ENCODE assay signal across 15 mouse cellular contexts in genomic region chr8:128171116-128171515, GRCm38 (mm10).
DNase-seq lines count a peak whose midpoint lies in the region; ATAC-seq and TF ChIP-seq lines count a peak whose summit lies in the region.
"Had no signal": no experiment of that assay in that cellular context is flagged by ENCODE, and none has a peak within 500 bp of the region (broad histone marks: within the 10 kb centered on the region; RNA-seq: fewer than 3 reads in every experiment).

No protein-coding gene starts in this region.

- H3K79me2 ChIP-seq in C2C12 (ENCODE audit: control insufficient read depth, insufficient read depth) = no peaks in the 10 kb centered on the region

- no peaks in the 10 kb centered on the region for H3K27me3 ChIP-seq in kidney, adult 2 months (replicated peaks; ENCODE audit: control insufficient read depth, insufficient read depth, low read length)
- no peaks in the 10 kb centered on the region for H3K27me3 ChIP-seq in kidney, embryonic 15.5 days
- no peaks in the 10 kb centered on the region for H3K27me3 ChIP-seq in C2C12 (ENCODE audit: control insufficient read depth, insufficient read depth, insufficient read length)
- H3K27me3 ChIP-seq in forebrain, embryonic 15.5 days = no peaks in the 10 kb centered on the region
- H3K27me3 ChIP-seq: forebrain, embryonic 13.5 days had no signal

- H3K79me3 ChIP-seq in C2C12 (ENCODE audit: low read depth) = no peaks in the 10 kb centered on the region

- peak; percentile 17 for DNase-seq in kidney, adult 2 months
- DNase-seq in adrenal gland, postnatal 14 days = peak; percentile 27
- no peak for DNase-seq in frontal cortex, postnatal 10 days (ENCODE audit: low spot score in 2 of 2)
- DNase-seq: cerebellum, adult 18-20 months; gastrocnemius, postnatal 25 days; heart, postnatal 36 days; thymus, postnatal 36 days had no signal

- H3K4me1 ChIP-seq in kidney, adult 2 months (ENCODE audit: control insufficient read depth, insufficient read depth, low read length) = no peaks in the 10 kb centered on the region
- H3K4me1 ChIP-seq in kidney, embryonic 15.5 days = peaks cover 6% of the 10 kb centered on the region; the same call in 1 of the 2 replicates
- no peaks in the 10 kb centered on the region for H3K4me1 ChIP-seq in forebrain, embryonic 15.5 days
- H3K4me1 ChIP-seq: forebrain, embryonic 13.5 days had no signal

- H3K4me2 ChIP-seq in kidney, embryonic 15.5 days = no peak overlapping the region
- no peak overlapping the region for H3K4me2 ChIP-seq in forebrain, embryonic 15.5 days (replicated peaks)
- H3K4me2 ChIP-seq: forebrain, embryonic 13.5 days; heart, embryonic 11.5 days had no signal

- no peak for TF ChIP-seq CTCF in kidney, adult 2 months (conservative IDR thresholded peaks at IDR 0.05; ENCODE audit: insufficient read depth, insufficient read length, low read depth, low read length)
- TF ChIP-seq CTCF in C2C12 (IDR thresholded peaks at IDR 0.05; ENCODE audit: control insufficient read depth, insufficient read depth, insufficient read length) = no peak

- TF ChIP-seq POLR2A in kidney, adult 2 months (IDR thresholded peaks at IDR 0.05; ENCODE audit: low read depth, low read length) = no peak

- H3K27ac ChIP-seq in kidney, adult 2 months (ENCODE audit: insufficient read depth, low read depth, low read length) = no peak overlapping the region
- H3K27ac ChIP-seq in kidney, embryonic 15.5 days = no peak overlapping the region
- no peak overlapping the region for H3K27ac ChIP-seq in forebrain, embryonic 15.5 days (replicated peaks)
- H3K27ac ChIP-seq: forebrain, embryonic 13.5 days; liver, embryonic 14.5 days had no signal

- 57% methylated on average over 1 of the region's 1 CpGs for WGBS in kidney, adult 2 months
- WGBS in kidney, embryonic 15.5 days = 28% methylated on average over 1 of the region's 1 CpGs
- whole genome bisulfite sequencing in forebrain, embryonic 15.5 days = 81% methylated on average over 1 of the region's 1 CpGs

- H3K4me3 ChIP-seq in kidney, adult 2 months (ENCODE audit: insufficient read depth, low read depth, low read length) = no peak overlapping the region
- H3K4me3 ChIP-seq in kidney, embryonic 15.5 days (replicated peaks) = no peak overlapping the region
- H3K4me3 ChIP-seq in C2C12 (ENCODE audit: insufficient read depth, poor library complexity, severe bottlenecking) = no peak overlapping the region
- no peak overlapping the region for H3K4me3 ChIP-seq in forebrain, embryonic 15.5 days
- H3K4me3 ChIP-seq: forebrain, embryonic 13.5 days had no signal

- H3K9ac ChIP-seq in kidney, embryonic 15.5 days = no peak overlapping the region
- H3K9ac ChIP-seq in forebrain, embryonic 15.5 days (replicated peaks) = no peak overlapping the region
- H3K9ac ChIP-seq: forebrain, embryonic 13.5 days; liver, embryonic 14.5 days had no signal

- no peaks in the 10 kb centered on the region for H3K36me3 ChIP-seq in kidney, adult 2 months (ENCODE audit: control insufficient read depth, insufficient read depth, low read length)
- H3K36me3 ChIP-seq in kidney, embryonic 15.5 days = no peaks in the 10 kb centered on the region
- H3K36me3 ChIP-seq in C2C12 (ENCODE audit: control insufficient read depth, insufficient read depth) = no peaks in the 10 kb centered on the region
- no peaks in the 10 kb centered on the region for H3K36me3 ChIP-seq in forebrain, embryonic 15.5 days

- ATAC-seq in kidney, embryonic 15.5 days (replicated peaks; ENCODE audit: low FRiP score) = no peak
- peak; percentile 80 for ATAC-seq in megakaryocyte, adult 5-6 weeks (ENCODE audit: poor library complexity, severe bottlenecking)
- no peak for ATAC-seq in forebrain, embryonic 15.5 days (replicated peaks)
- ATAC-seq in frontal cortex, adult (ENCODE audit: low TSS enrichment) = no peak
- ATAC-seq: forebrain, embryonic 13.5 days had no signal

- H3K9me3 ChIP-seq in kidney, embryonic 15.5 days (replicated peaks) = no peaks in the 10 kb centered on the region
- H3K9me3 ChIP-seq in forebrain, embryonic 15.5 days = no peaks in the 10 kb centered on the region
- H3K9me3 ChIP-seq: forebrain, embryonic 13.5 days had no signal

- no peak overlapping the region for H3ac ChIP-seq in C2C12 (ENCODE audit: control insufficient read depth, insufficient read length, low read depth)

TF ChIP-seq in C2C12, 6 proteins besides CTCF, POLR2A, EP300 and RAD21:
- TF ChIP-seq USF1 (IDR thresholded peaks at IDR 0.05; ENCODE audit: low read depth) (no peak), FOSL1 (IDR thresholded peaks at IDR 0.05; ENCODE audit: insufficient read depth, low read length, poor library complexity, severe bottlenecking) (peak; percentile 12)

Comparison
In these comparisons a context has a peak if more than half of its experiments do, and no peak if none do; other contexts are left out.
1. DNase-seq: peak in kidney, adult 2 months (single experiment) and adrenal gland, postnatal 14 days (single experiment); none in frontal cortex, postnatal 10 days (0 of 2).